Mouse (Mus musculus) adrenal gland (tissue): ENCODE measurements around the gene Stac2.

Experiments used
- intact Hi-C: fragments of 180-260 bp; cut with DNase I; formaldehyde crosslinking; loops from one replicate; pipeline ENCODE4 v1.15.1; 2025
- microRNA-seq, 2 experiments: library from miRNA; unstranded; fragments of <30 nt; microRNA quantifications; one replicate each; pipeline ENCODE4; 2019

Gene Stac2

GRCm38 (mm10) chr11:98000378-98001140, 52.7 kb downstream of the Stac2 start:
- intact Hi-C loops, result no loop called here

- intact Hi-C loops, result no loop called here
These were observed 53.5 kb downstream of the Stac2 start for GRCm38 (mm10) chr11:97999748-98000147.

GRCm38 (mm10) chr11:97998898-97999608, 54.2 kb downstream of the Stac2 start:
- intact Hi-C loops, result no loop called here

GRCm38 (mm10) chr11:97998074-97998793, 55.0 kb downstream of the Stac2 start:
- intact Hi-C loops, result no loop called here

GRCm38 (mm10) chr11:97997387-97997960, 55.8 kb downstream of the Stac2 start:
- intact Hi-C loops, result no loop called here

GRCm38 (mm10) chr11:97996691-97997090, 56.6 kb downstream of the Stac2 start:
- intact Hi-C loops, result no loop called here

- intact Hi-C loops, result no loop called here
These were observed 57.5 kb downstream of the Stac2 start, which contains the start of gene Arl5c for GRCm38 (mm10) chr11:97995564-97996288. TSS of gene Arl5c (minus strand) at chr11:97996181.

GRCm38 (mm10) chr11:97994539-97995100, 58.6 kb downstream of the Stac2 start:
- intact Hi-C loops, result no loop called here

GRCm38 (mm10) chr11:97988530-97989096, 64.6 kb downstream of the Stac2 start:
- intact Hi-C loops, result loop anchor here (5.0 kb wide), 1 partner anchor 191 kb away; the partner anchor contains the start of gene Lasp1

- intact Hi-C loops, result loop anchor here (2.0 to 5.0 kb wide), 3 partner anchors 53 to 191 kb away; partner anchors contain the start of gene Lasp1
These were observed 65.4 kb downstream of the Stac2 start for GRCm38 (mm10) chr11:97987551-97988526.

GRCm38 (mm10) chr11:97986738-97987465, 66.4 kb downstream of the Stac2 start:
- intact Hi-C loops, result loop anchor here (2.0 to 5.0 kb wide), 3 partner anchors 52 to 190 kb away; partner anchors contain the start of gene Lasp1

Small RNA genes within 50 kb of the gene (microRNA-seq; reads per million reads assigned to microRNA genes)
- gene Gm27597, result 0 reads per million in 2 experiments
